Mouse (Mus musculus): ENCODE results near the gene Zbtb7a.

DNA sequence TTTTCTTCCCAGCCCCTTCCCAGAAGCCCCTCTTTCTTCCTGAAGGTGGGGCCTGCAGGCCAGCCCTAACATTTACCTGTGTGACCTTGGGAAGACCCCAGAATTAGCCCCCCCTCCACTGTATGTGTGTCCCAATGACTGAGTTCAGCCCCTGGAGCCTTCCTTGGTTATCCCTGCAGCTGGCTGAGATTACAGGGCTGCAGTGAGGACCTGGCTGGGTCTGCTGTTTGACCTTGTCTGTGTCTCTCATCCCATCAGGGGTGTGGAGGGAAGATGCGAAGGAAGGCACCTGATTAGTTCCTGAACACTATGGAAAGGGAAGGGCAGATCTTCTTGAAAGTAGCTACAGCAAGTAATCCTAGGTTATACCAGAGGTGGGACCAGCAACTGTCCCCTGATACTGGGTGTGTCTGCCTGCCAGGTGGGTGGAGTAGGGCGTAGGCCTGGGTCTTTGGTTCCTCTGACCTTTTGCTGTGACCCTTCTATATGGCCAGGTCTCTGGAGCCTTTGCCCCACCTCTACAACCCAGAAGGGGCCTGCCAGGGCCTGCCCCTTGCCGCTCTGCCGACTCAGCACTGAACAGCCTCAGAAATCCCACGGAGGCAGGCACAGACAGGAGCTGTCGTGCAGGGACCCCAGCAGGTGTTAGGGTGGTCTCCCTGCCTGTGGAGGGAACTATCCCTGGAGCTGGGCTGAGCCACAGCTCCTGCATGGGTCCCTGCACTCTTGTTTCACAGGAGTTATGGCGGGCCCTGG lies 6.6 kb downstream of the Zbtb7a start:
- TF ChIP-seq CTCF (IDR thresholded peaks at IDR 0.05; ENCODE audit: low read depth, low read length) (no peak), POLR2AphosphoS5 (IDR thresholded peaks at IDR 0.05; ENCODE audit: insufficient replicate concordance, low read depth, low read length) (no peak), GATA1 (IDR thresholded peaks at IDR 0.05; ENCODE audit: borderline replicate concordance, low read length) (no peak)

Measured in G1E (cell line).